Mouse (Mus musculus) myocyte (in vitro differentiated cells): ENCODE results near the gene Nelfb.

Experiments
- CEBPB ChIP-seq: IDR thresholded peaks from 2 replicates; pipeline ENCODE4 v1.6.1; 2011; ENCODE audit warnings: mild to moderate bottlenecking, moderate library complexity; ENCODE audit not compliant: poor library complexity, insufficient read depth, severe bottlenecking
- E2F4 ChIP-seq: IDR thresholded peaks from one replicate; pipeline ENCODE4 v1.6.1; 2011; ENCODE audit warnings: mild to moderate bottlenecking, control low read depth, moderate library complexity; ENCODE audit not compliant: insufficient read depth
- MAX ChIP-seq: IDR thresholded peaks from one replicate; pipeline ENCODE4 v1.6.1; 2011; ENCODE audit warnings: low read depth, mild to moderate bottlenecking, control low read depth
- MYOD1 ChIP-seq, 3 experiments: IDR thresholded peaks; one replicate each; pipeline ENCODE4 v1.6.1; 2011; ENCODE audit warnings: control low read depth in 2 of 3, low read depth in 2 of 3, mild to moderate bottlenecking in 2 of 3, moderate library complexity in 1 of 3; ENCODE audit not compliant: insufficient read length in 2 of 3, control insufficient read depth in 1 of 3
- MYOG ChIP-seq, 3 experiments: IDR thresholded peaks; one replicate each; pipeline ENCODE4 v1.6.1; 2011; ENCODE audit warnings: control low read depth in 2 of 3, low read depth in 2 of 3, mild to moderate bottlenecking in 2 of 3; ENCODE audit not compliant: insufficient read length in 2 of 3, control insufficient read depth in 1 of 3, insufficient read depth in 1 of 3
- POLR2A ChIP-seq: IDR thresholded peaks from one replicate; pipeline ENCODE4 v1.6.1; 2011; ENCODE audit warnings: low read depth, mild to moderate bottlenecking, control low read depth, moderate library complexity; ENCODE audit not compliant: insufficient read length
- SRF ChIP-seq: IDR thresholded peaks from one replicate; pipeline ENCODE4 v1.6.1; 2011; ENCODE audit warnings: low read depth; ENCODE audit not compliant: control insufficient read depth, insufficient read length
- TCF12 ChIP-seq: IDR thresholded peaks from one replicate; pipeline ENCODE4 v1.6.1; 2011; ENCODE audit warnings: mild to moderate bottlenecking, control low read depth; ENCODE audit not compliant: poor library complexity, insufficient read depth, severe bottlenecking
- USF1 ChIP-seq: IDR thresholded peaks from one replicate; pipeline ENCODE4 v1.6.1; 2011; ENCODE audit warnings: low read depth, mild to moderate bottlenecking, control low read depth, moderate library complexity

DNA sequence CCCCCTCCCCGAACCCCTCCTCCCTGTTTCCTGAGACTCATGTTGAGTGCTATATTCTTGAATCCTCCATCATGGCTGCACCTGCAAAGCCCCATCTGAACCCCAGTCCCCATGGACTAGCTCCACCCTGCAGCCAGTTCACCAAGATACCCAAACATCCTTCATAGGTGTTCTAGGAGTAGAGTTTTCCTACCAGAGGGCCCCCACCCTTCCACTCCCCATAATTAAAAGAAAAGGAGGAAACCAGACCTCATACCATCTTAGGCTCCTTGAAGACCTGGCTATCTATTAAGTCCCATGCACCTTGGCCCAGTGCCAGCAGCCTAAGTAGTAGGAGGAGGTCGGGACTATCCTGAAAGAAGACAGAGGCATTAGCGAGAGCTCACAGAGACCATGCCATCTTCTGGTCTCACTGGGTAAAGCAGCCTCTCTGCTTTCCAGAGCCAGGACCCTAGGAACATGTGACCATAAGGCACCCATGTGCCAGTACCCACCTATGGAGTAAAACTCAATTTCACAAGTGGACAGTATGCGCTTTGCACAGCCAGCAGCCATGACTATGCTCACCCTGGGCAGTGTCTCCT lies 7.6 kb downstream of the Nelfb start:
- TF ChIP-seq MYOG (IDR thresholded peaks at IDR 0.05; ENCODE audit: control insufficient read depth in 1 of 3, insufficient read depth in 1 of 3, insufficient read length in 2 of 3, low read depth in 2 of 3): no peak
- no peak for TF ChIP-seq POLR2A
- TF ChIP-seq E2F4: no peak
- no peak for TF ChIP-seq MYOD1 (IDR thresholded peaks at IDR 0.05; ENCODE audit: control insufficient read depth in 1 of 3, insufficient read length in 2 of 3, low read depth in 2 of 3)
- no peak for TF ChIP-seq TCF12
- TF ChIP-seq CEBPB: no peak
- TF ChIP-seq USF1: no peak
- no peak for TF ChIP-seq SRF
- TF ChIP-seq MAX: no peak
